Mouse (Mus musculus) left cerebral cortex, adult 11 months (tissue): ENCODE results near the gene Nat8f6.
"Not testable (repeated sequence)": the region's sequence is repeated elsewhere in the genome, so short reads cannot be mapped to it uniquely, and the experiment has no call there.

ENCODE experiments used
- DNase-seq: peaks from one replicate; pipeline ENCODE4 v3.0.0; 2022; ENCODE audit warnings: low spot score

The Nat8f6 gene

GRCm38 (mm10) chr6:85820837-85821236, at the start of gene Nat8f6, which contains the start of gene Nat8f5:
Gene Nat8f6 (minus strand): TSS chr6:85820954.
Gene Nat8f5 (minus strand): TSS chr6:85820972.
- DNase-seq: no peak

- DNase-seq: not testable (repeated sequence)
Measured at GRCm38 (mm10) chr6:85869006-85869405, 48.3 kb upstream of the Nat8f6 start, which contains the start of gene Nat8f2. Gene Nat8f2 (minus strand): TSS chr6:85869158.

- no peak for DNase-seq
Measured at GRCm38 (mm10) chr6:85867726-85868690, 47.3 kb upstream of the Nat8f6 start.

- not testable (repeated sequence) for DNase-seq
Measured at GRCm38 (mm10) chr6:85866995-85867394, 46.2 kb upstream of the Nat8f6 start.

- DNase-seq: not testable (repeated sequence)
Measured at GRCm38 (mm10) chr6:85866166-85866565, 45.4 kb upstream of the Nat8f6 start.

- DNase-seq: not testable (repeated sequence)
Measured at GRCm38 (mm10) chr6:85864900-85865639, 44.3 kb upstream of the Nat8f6 start.

GRCm38 (mm10) chr6:85863840-85864239, 43.1 kb upstream of the Nat8f6 start:
- DNase-seq: no peak

GRCm38 (mm10) chr6:85863136-85863535, 42.4 kb upstream of the Nat8f6 start:
- no peak for DNase-seq

- DNase-seq: no peak
Measured at GRCm38 (mm10) chr6:85862565-85862964, 41.8 kb upstream of the Nat8f6 start.

- DNase-seq: no peak
Measured at GRCm38 (mm10) chr6:85861247-85861646, 40.5 kb upstream of the Nat8f6 start.

- peak; percentile 76 for DNase-seq
Measured at GRCm38 (mm10) chr6:85856194-85856678, 35.5 kb upstream of the Nat8f6 start.

GRCm38 (mm10) chr6:85853481-85853880, 32.7 kb upstream of the Nat8f6 start:
- no peak for DNase-seq

GRCm38 (mm10) chr6:85851062-85851773, 30.5 kb upstream of the Nat8f6 start:
- no peak for DNase-seq

- DNase-seq: no peak
Measured at GRCm38 (mm10) chr6:85849240-85849639, 28.5 kb upstream of the Nat8f6 start.

GRCm38 (mm10) chr6:85848140-85848539, 27.4 kb upstream of the Nat8f6 start:
- DNase-seq: no peak

- DNase-seq: no peak
Measured at GRCm38 (mm10) chr6:85846921-85847320, 26.2 kb upstream of the Nat8f6 start.

GRCm38 (mm10) chr6:85843677-85844458, 23.1 kb upstream of the Nat8f6 start:
- DNase-seq: not testable (repeated sequence)

GRCm38 (mm10) chr6:85839982-85840381, 19.2 kb upstream of the Nat8f6 start:
- DNase-seq: no peak

GRCm38 (mm10) chr6:85838674-85839073, 17.9 kb upstream of the Nat8f6 start:
- DNase-seq: no peak

GRCm38 (mm10) chr6:85837307-85837706, 16.6 kb upstream of the Nat8f6 start:
- DNase-seq: not testable (repeated sequence)

GRCm38 (mm10) chr6:85836827-85837226, 16.1 kb upstream of the Nat8f6 start:
- not testable (repeated sequence) for DNase-seq
